Mouse (Mus musculus) liver, embryonic 14.5 days (tissue): ENCODE data around the gene Stk16. TPM values are rescaled to one million over a fixed set of nuclear protein-coding genes. Genes with fewer than 3 reads are reported as not detected.
A peak's percentile ranks its signal among the peaks of the same experiment; 100 is the strongest.

ENCODE experiments used
- ATAC-seq: fragments of 200-750 bp; cut with Nextera tagmentation; 2 replicates; pipeline ENCODE4 v1.8.0; 2017; ENCODE audit warnings: moderate number of reproducible peaks, mild to moderate bottlenecking, moderate library complexity; ENCODE audit not compliant: insufficient read depth
- DNase-seq, 3 experiments: peaks; one replicate each; pipeline ENCODE4 v3.0.0-alpha.2; 2012 to 2013; ENCODE audit warnings: low read depth in 3 of 3, low spot score in 3 of 3
- H3K27ac ChIP-seq: fragments of 300-500 bp; sonication (generic); 2 replicates; pipeline ENCODE4 v1.5.1; 2014; ENCODE audit warnings: moderate library complexity, mild to moderate bottlenecking, control low read depth, inconsistent platforms
- H3K27me3 ChIP-seq: fragments of 300-500 bp; sonication (generic); 2 replicates; pipeline ENCODE4 v1.6.1; 2014; ENCODE audit warnings: mild to moderate bottlenecking, low read length, moderate library complexity; ENCODE audit not compliant: control insufficient read depth, insufficient read depth
- H3K36me3 ChIP-seq: fragments of 300-500 bp; sonication (generic); replicated peaks from 2 replicates; pipeline ENCODE4 v1.6.1; 2014; ENCODE audit warnings: low read depth; ENCODE audit not compliant: control insufficient read depth, insufficient read depth
- H3K4me1 ChIP-seq, 2 experiments: fragments of 200-500 bp in 1 of 2; fragments of 300-500 bp in 1 of 2; sonication (generic) in 1 of 2; replicated peaks; 2 replicates each; pipeline ENCODE4 v1.6.1; 2012 to 2014; ENCODE audit warnings: antibody characterized with exemption in 1 of 2, inconsistent platforms in 1 of 2, low read length in 1 of 2; ENCODE audit not compliant: control insufficient read depth in 2 of 2, insufficient read depth in 2 of 2
- H3K4me2 ChIP-seq: fragments of 300-500 bp; sonication (generic); 2 replicates; pipeline ENCODE4 v1.6.1; 2014; ENCODE audit warnings: low read depth, mild to moderate bottlenecking, control low read depth, moderate library complexity
- H3K4me3 ChIP-seq, 2 experiments: fragments of 200-500 bp in 1 of 2; fragments of 300-500 bp in 1 of 2; sonication (generic) in 1 of 2; 2 replicates each; pipeline ENCODE4 v1.5.1; 2012 to 2014; ENCODE audit warnings: low read depth in 2 of 2, low read length in 2 of 2, mild to moderate bottlenecking in 2 of 2, control low read depth in 1 of 2, inconsistent platforms in 1 of 2, moderate library complexity in 1 of 2; ENCODE audit not compliant: insufficient read depth in 1 of 2
- H3K9ac ChIP-seq: fragments of 300-500 bp; sonication (generic); replicated peaks from 2 replicates; pipeline ENCODE4 v1.6.1; 2014; ENCODE audit warnings: mild to moderate bottlenecking, control low read depth, moderate library complexity
- H3K9me3 ChIP-seq: fragments of 300-500 bp; sonication (generic); 2 replicates; pipeline ENCODE4 v1.6.1; 2016; ENCODE audit warnings: low read length, mixed read lengths; ENCODE audit not compliant: control insufficient read depth
- CTCF ChIP-seq: IDR thresholded peaks from 2 replicates; pipeline ENCODE4 v1.5.1; 2016; ENCODE audit warnings: antibody characterized with exemption, low read depth, control low read depth
- EP300 ChIP-seq: IDR thresholded peaks from 2 replicates; pipeline ENCODE4 v1.6.1; 2016; ENCODE audit warnings: antibody characterized with exemption, low read depth
- WGBS: fragments of 180-500 bp; shearing (Covaris S2); extraction: QIAGEN DNeasy Blood & Tissue Kit; methylation state at CpG from one replicate; pipeline ENCODE4 v1.1.7; 2014; ENCODE audit not compliant: insufficient replicate concordance; 5-methylcytosine and 5-hydroxymethylcytosine counted together
- microRNA-seq: library from miRNA; unstranded; fragments of <30 nt; microRNA quantifications from one replicate; pipeline ENCODE4, GENCODE M21; 2016
- polyA plus RNA-seq, 2 experiments: library from polyadenylated mRNA; depleted of rRNA in 1 of 2; stranded (reverse) in 1 of 2; unstranded in 1 of 2; fragments of >200 nt; fragmentation: Nextera tagmentation in 1 of 2; extraction: Ambion mirVana in 1 of 2; gene quantifications; 2 replicates each; pipeline versions ENCODE4 v1.2.1 to v1.2.3; 2012 to 2014

Stk16 gene
- polyA plus RNA-seq, 2 experiments: 61.8 to 93.3 TPM

DNA sequence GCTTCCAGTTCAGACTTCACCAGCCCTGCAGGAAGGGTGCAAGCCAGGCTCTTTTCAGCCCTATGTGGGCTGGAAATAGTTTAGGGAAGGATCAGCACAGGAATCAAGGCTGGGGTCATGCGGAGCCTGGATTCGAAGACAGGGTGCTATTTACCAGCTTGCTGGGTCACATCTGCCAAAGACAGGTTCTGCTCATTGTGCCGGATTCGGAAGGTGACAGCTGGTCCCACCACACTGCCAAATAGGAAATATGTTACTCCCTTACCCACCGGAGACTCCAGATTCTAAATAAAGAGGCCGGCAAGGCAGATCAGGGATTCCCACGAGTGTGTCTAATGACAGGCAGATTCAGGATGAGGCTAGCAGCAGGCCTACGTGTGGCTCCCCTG, 44.0 kb downstream of the Stk16 start:
- TF ChIP-seq EP300 (no peak), CTCF (no peak)
- 68% methylated on average over 8 of the region's 8 CpGs for WGBS
- peaks cover 0 to 3% of the 10 kb centered on the region in 2 experiments; a peak in 2 of 4 replicates for H3K4me1 ChIP-seq

DNA sequence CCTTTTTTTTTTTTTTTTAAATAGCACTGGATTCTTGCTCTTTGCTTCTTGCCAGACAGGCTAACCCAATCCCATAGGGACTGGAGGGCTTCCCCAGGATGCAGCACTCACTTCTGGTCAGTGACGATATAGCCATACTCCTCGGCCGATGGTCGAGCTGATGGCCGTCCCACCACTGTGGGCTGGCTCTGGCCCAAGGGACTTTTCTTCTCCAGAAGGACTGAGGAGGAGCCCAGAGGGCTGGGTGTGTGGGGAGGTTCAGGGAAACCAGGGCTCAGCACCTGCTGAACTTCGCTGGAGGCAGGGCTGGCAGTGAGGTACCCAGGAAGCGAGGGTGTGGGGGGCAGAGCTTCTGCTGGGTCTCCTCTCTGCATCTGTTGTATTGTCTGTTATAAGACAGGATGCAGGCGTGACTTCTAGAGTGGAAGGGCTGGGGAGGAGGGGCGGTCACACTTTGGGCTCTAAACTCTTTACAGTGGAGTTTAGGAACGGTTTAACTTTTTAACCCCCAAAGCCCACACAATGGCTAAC, 44.9 kb downstream of the Stk16 start:
- TF ChIP-seq EP300 (no peak), CTCF (no peak)
- H3K36me3 ChIP-seq: no peaks in the 10 kb centered on the region
- WGBS: 46% methylated on average over 10 of the region's 10 CpGs
- H3K4me1 ChIP-seq: peaks cover 0 to 3% of the 10 kb centered on the region in 2 experiments; a peak in 2 of 4 replicates
- no peak overlapping the region for H3K27ac ChIP-seq
- no peak overlapping the region for H3K9ac ChIP-seq
- no peak overlapping the region for H3K4me3 ChIP-seq
- no peak overlapping the region for H3K4me2 ChIP-seq
- ATAC-seq (no peak), DNase-seq (no peak)
- no peaks in the 10 kb centered on the region for H3K27me3 ChIP-seq
- H3K9me3 ChIP-seq: no peaks in the 10 kb centered on the region

More for the DNA sequence above, 44.0 kb downstream of the Stk16 start:
- Histone ChIP-seq H3K4me2 (no peak overlapping the region), H3K27me3 (no peaks in the 10 kb centered on the region), H3K27ac (no peak overlapping the region), H3K9me3 (no peaks in the 10 kb centered on the region), H3K4me3 (no peak overlapping the region), H3K36me3 (no peaks in the 10 kb centered on the region), H3K9ac (no peak overlapping the region)
- ATAC-seq (no peak), DNase-seq (no peak)

DNA sequence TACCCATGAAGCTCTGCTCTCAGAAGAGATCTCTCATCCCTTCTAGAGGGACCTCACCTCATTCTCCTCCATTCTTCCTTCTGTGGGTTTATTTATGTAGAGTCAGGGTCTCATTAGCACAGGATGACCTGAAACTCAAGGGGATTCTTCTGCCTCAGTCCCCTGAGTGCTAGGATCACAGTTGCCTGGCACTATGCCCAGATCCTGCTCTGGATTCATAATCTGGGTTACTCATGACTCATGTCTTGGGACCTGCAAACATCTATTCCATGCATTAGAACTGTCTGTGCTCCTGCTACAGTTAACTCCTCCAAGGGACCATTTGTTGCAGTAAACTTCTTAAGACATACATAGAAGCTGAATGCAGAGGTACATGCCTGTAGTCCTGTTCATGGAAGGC, 50.6 kb downstream of the Stk16 start:
- H3K4me1 ChIP-seq: no peaks in the 10 kb centered on the region
- TF ChIP-seq EP300 (no peak), CTCF (no peak)
- no peak for DNase-seq
- H3K27me3 ChIP-seq: peaks cover 27% of the 10 kb centered on the region
- no peak overlapping the region for H3K9ac ChIP-seq
- no peak overlapping the region for H3K4me2 ChIP-seq
- no peak for ATAC-seq
- H3K36me3 ChIP-seq: no peaks in the 10 kb centered on the region
- H3K4me3 ChIP-seq: no peak overlapping the region
- H3K27ac ChIP-seq: no peak overlapping the region
- no peaks in the 10 kb centered on the region for H3K9me3 ChIP-seq

DNA sequence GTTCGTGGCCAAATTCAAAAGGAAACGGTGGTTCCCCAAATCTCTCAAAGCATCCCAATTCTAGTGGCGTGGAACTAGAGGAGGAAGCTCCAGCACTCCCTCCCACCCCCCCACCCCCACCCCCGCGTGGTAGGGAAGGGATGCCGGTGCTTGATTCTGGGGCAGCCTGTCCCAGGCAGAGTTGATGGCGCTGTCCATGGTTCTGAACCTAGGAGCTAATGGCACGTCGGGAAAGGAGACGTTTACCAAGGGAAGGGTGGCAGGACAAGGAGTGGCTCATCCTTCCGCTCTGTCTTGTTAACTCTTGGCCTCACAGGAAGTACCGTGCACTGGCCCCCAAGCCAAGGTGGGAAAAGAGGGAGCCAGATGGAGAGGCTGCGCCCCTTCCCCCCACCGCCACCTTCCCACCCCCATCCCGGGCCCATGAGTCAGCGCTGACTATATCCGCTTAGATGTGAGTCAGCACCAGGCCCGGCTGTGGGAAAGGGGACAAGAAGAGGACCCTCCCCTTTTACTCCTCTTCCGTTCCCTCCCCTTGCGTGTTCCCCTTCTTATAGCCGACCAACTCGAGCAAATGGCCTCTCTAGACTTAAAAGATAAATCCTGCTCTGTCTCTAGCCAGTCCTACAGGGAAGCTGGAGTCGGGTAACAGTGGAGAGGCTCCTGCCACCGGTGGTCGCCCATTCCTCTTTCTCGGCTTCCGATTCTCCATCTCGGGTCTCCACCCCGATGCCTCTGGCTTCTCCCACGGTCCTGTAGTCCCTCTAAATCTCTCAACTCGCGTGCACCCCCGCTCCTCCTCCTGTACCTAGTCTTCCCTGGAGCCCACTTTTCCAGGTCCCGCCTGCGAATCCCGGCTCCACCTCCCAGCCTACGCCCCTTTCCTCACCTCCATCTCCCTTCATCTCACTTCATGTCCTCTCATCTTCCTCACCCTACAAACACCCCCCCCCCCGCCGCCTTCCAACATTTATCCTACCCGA, 52.6 kb downstream of the Stk16 start:
- no peak overlapping the region for H3K4me2 ChIP-seq
- no peaks in the 10 kb centered on the region for H3K4me1 ChIP-seq
- H3K4me3 ChIP-seq: no peak overlapping the region
- H3K27me3 ChIP-seq: peaks cover 28% of the 10 kb centered on the region
- 2% methylated on average over 40 of the region's 40 CpGs for WGBS
- H3K9me3 ChIP-seq: no peaks in the 10 kb centered on the region
- ATAC-seq: no peak
- no peaks in the 10 kb centered on the region for H3K36me3 ChIP-seq
- no peak overlapping the region for H3K9ac ChIP-seq
- no peak for TF ChIP-seq EP300
- TF ChIP-seq CTCF: no peak
- no peak overlapping the region for H3K27ac ChIP-seq
- peak; percentile 45 to 56 (median 53) for DNase-seq

DNA sequence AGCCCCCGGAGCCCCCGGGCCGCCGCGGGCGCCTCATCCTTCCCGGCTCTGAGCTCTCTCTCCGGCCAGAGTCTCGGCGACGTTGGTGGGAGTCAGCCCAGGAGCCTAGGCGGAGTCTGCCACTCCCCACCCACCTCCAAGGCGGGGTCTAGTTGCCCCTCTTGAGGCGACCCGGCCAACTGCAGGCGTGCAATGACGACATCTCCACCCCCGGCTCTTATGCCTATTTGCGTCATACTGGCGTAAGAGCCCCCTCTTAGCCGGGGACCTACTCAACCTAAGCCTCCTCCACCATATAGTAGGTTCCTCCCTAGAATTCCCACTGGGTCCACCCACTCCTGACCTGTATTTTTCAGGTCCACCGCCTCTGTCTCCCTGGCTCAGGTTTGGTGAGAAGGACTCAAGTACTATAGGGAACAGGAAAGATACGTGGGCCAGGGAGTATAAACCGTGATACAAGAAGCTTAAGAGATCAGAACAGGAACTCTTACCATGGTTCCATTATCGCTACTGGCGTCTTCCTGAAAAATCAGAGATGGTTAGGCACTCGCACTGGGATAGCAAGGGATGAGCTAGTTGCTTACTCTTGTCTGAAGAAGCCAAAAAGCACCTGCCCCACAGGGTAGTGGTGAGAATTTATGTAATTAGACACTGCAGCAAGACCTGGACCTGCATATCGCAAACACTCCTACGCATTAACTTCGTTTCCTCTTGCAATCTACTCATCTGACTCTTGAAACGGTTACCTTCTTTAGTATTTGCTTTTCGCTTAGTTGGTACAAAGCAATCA, 53.6 kb downstream of the Stk16 start, which contains the start of gene Ptprn:
Ptprn (minus strand) TSS at position 412 of the 790 bp plus-strand sequence.
- Histone ChIP-seq H3K4me2 (no peak within 1 kb of the TSS), H3K9me3 (no peaks in the 10 kb centered on the region), H3K4me1 (no peaks in the 10 kb centered on the region), H3K4me3 (no peak within 1 kb of the TSS), H3K9ac (no peak within 1 kb of the TSS), H3K27ac (no peak within 1 kb of the TSS), H3K27me3 (peaks cover 28% of the 10 kb centered on the region), H3K36me3 (no peaks in the 10 kb centered on the region)
- DNase-seq: no peak
- ATAC-seq: no peak
- TF ChIP-seq CTCF (no peak), EP300 (no peak)
- 10% methylated on average over 32 of the region's 32 CpGs for WGBS

Small RNAs within 50 kb of the gene (microRNA-seq; reads per million reads assigned to microRNA genes)
- not detected for gene Gm27943

Other genes starting within 250 kb of the Stk16 start
- 1.3 and 2.0 TPM in 2 replicates for gene Nhej1, start 85.6 kb upstream of the Stk16 start, polyA plus RNA-seq (2012; rRNA removed)
- 5.2 and 7.2 TPM in 2 replicates for gene Nhej1, start 85.6 kb upstream of the Stk16 start, polyA plus RNA-seq (2014; fragmentation: Nextera tagmentation; extraction: Ambion mirVana)
- 1.4 and 1.7 TPM in 2 replicates for gene Slc23a3, start 76.9 kb upstream of the Stk16 start, polyA plus RNA-seq (2012; rRNA removed)
- 1.2 TPM in 2 replicates for gene Slc23a3, start 76.9 kb upstream of the Stk16 start, polyA plus RNA-seq (2014; fragmentation: Nextera tagmentation; extraction: Ambion mirVana)
- 29.5 and 33.3 TPM in 2 replicates for gene Cnppd1, start 68.1 kb upstream of the Stk16 start, polyA plus RNA-seq (2012; rRNA removed)
- 31.1 and 41.0 TPM in 2 replicates for gene Cnppd1, start 68.1 kb upstream of the Stk16 start, polyA plus RNA-seq (2014; fragmentation: Nextera tagmentation; extraction: Ambion mirVana)
- gene Retreg2, start 68.1 kb upstream of the Stk16 start, polyA plus RNA-seq (2012; rRNA removed): 61.8 and 74.5 TPM in 2 replicates
- 45.1 and 58.8 TPM in 2 replicates for gene Retreg2, start 68.1 kb upstream of the Stk16 start, polyA plus RNA-seq (2014; fragmentation: Nextera tagmentation; extraction: Ambion mirVana)
- gene Zfand2b, start 42.2 kb upstream of the Stk16 start, polyA plus RNA-seq (2012; rRNA removed): 35.3 and 43.5 TPM in 2 replicates
- gene Zfand2b, start 42.2 kb upstream of the Stk16 start, polyA plus RNA-seq (2014; fragmentation: Nextera tagmentation; extraction: Ambion mirVana): 40.6 and 41.6 TPM in 2 replicates
- gene Abcb6, start 30.4 kb upstream of the Stk16 start, polyA plus RNA-seq (2012; rRNA removed): 31.4 and 41.4 TPM in 2 replicates
- 48.9 and 58.5 TPM in 2 replicates for gene Abcb6, start 30.4 kb upstream of the Stk16 start, polyA plus RNA-seq (2014; fragmentation: Nextera tagmentation; extraction: Ambion mirVana)
- 6.3 and 7.6 TPM in 2 replicates for gene Ankzf1, start 18.7 kb upstream of the Stk16 start, polyA plus RNA-seq (2012; rRNA removed)
- 4.8 and 7.2 TPM in 2 replicates for gene Ankzf1, start 18.7 kb upstream of the Stk16 start, polyA plus RNA-seq (2014; fragmentation: Nextera tagmentation; extraction: Ambion mirVana)
- 17.4 and 23.6 TPM in 2 replicates for gene Atg9a, start 18.6 kb upstream of the Stk16 start, polyA plus RNA-seq (2012; rRNA removed)
- 16.4 and 18.3 TPM in 2 replicates for gene Atg9a, start 18.6 kb upstream of the Stk16 start, polyA plus RNA-seq (2014; fragmentation: Nextera tagmentation; extraction: Ambion mirVana)
- gene Glb1l, start within 50 bp of the Stk16 start, polyA plus RNA-seq (2012; rRNA removed): 4.0 and 4.9 TPM in 2 replicates
- 3.2 and 4.3 TPM in 2 replicates for gene Glb1l, start within 50 bp of the Stk16 start, polyA plus RNA-seq (2014; fragmentation: Nextera tagmentation; extraction: Ambion mirVana)
- 155 and 168 TPM in 2 replicates for gene Tuba4a, start 9.0 kb downstream of the Stk16 start, polyA plus RNA-seq (2012; rRNA removed)
- gene Tuba4a, start 9.0 kb downstream of the Stk16 start, polyA plus RNA-seq (2014; fragmentation: Nextera tagmentation; extraction: Ambion mirVana): 346 and 362 TPM in 2 replicates
- not detected in 2 replicates for gene A630095N17Rik, start 21.3 kb downstream of the Stk16 start, polyA plus RNA-seq (2012; rRNA removed)
- 0.22 TPM in 1 of 2 replicates, not detected in the other for gene A630095N17Rik, start 21.3 kb downstream of the Stk16 start, polyA plus RNA-seq (2014; fragmentation: Nextera tagmentation; extraction: Ambion mirVana)
- 17.6 and 21.1 TPM in 2 replicates for gene Dnajb2, start 25.6 kb downstream of the Stk16 start, polyA plus RNA-seq (2012; rRNA removed)
- gene Dnajb2, start 25.6 kb downstream of the Stk16 start, polyA plus RNA-seq (2014; fragmentation: Nextera tagmentation; extraction: Ambion mirVana): 11.1 and 12.5 TPM in 2 replicates
- 0.26 and 0.28 TPM in 2 replicates for gene Ptprn, start 53.7 kb downstream of the Stk16 start, polyA plus RNA-seq (2012; rRNA removed)
- gene Ptprn, start 53.7 kb downstream of the Stk16 start, polyA plus RNA-seq (2014; fragmentation: Nextera tagmentation; extraction: Ambion mirVana): 0.08 and 0.17 TPM in 2 replicates
- gene Resp18, start 67.6 kb downstream of the Stk16 start, polyA plus RNA-seq (2012; rRNA removed): not detected in 2 replicates
- not detected in 2 replicates for gene Resp18, start 67.6 kb downstream of the Stk16 start, polyA plus RNA-seq (2014; fragmentation: Nextera tagmentation; extraction: Ambion mirVana)
- 35.6 and 39.3 TPM in 2 replicates for gene Dnpep, start 107.2 kb downstream of the Stk16 start, polyA plus RNA-seq (2012; rRNA removed)
- gene Dnpep, start 107.2 kb downstream of the Stk16 start, polyA plus RNA-seq (2014; fragmentation: Nextera tagmentation; extraction: Ambion mirVana): 43.4 and 48.4 TPM in 2 replicates
- 1.1 TPM in 2 replicates for gene Des, start 149.5 kb downstream of the Stk16 start, polyA plus RNA-seq (2012; rRNA removed)
- gene Des, start 149.5 kb downstream of the Stk16 start, polyA plus RNA-seq (2014; fragmentation: Nextera tagmentation; extraction: Ambion mirVana): 1.4 and 2.1 TPM in 2 replicates
- 8.4 and 8.5 TPM in 2 replicates for gene Speg, start 164.5 kb downstream of the Stk16 start, polyA plus RNA-seq (2012; rRNA removed)
- gene Speg, start 164.5 kb downstream of the Stk16 start, polyA plus RNA-seq (2014; fragmentation: Nextera tagmentation; extraction: Ambion mirVana): 8.4 and 9.5 TPM in 2 replicates
- 34.3 and 38.2 TPM in 2 replicates for gene Gmppa, start 225.1 kb downstream of the Stk16 start, polyA plus RNA-seq (2012; rRNA removed)
- 22.8 and 31.1 TPM in 2 replicates for gene Gmppa, start 225.1 kb downstream of the Stk16 start, polyA plus RNA-seq (2014; fragmentation: Nextera tagmentation; extraction: Ambion mirVana)
- 0.03 TPM in 2 replicates for gene Asic4, start 239.6 kb downstream of the Stk16 start, polyA plus RNA-seq (2012; rRNA removed)
- gene Asic4, start 239.6 kb downstream of the Stk16 start, polyA plus RNA-seq (2014; fragmentation: Nextera tagmentation; extraction: Ambion mirVana): not detected in 2 replicates